Mouse (Mus musculus): ENCODE data around the gene Slc20a1.

The Slc20a1 gene

GRCm38 (mm10) chr2:129227011-129227529, 28.5 kb downstream of the Slc20a1 start:
- in situ Hi-C loops (cut with MboI), result no loop called here

- in situ Hi-C loops (cut with MboI), result no loop called here
Measured at GRCm38 (mm10) chr2:129227709-129228108, 29.1 kb downstream of the Slc20a1 start.

GRCm38 (mm10) chr2:129228571-129228970, 30.0 kb downstream of the Slc20a1 start:
- in situ Hi-C loops (cut with MboI), result no loop called here

GRCm38 (mm10) chr2:129229316-129229715, 30.8 kb downstream of the Slc20a1 start:
- in situ Hi-C loops (cut with MboI), result no loop called here

- in situ Hi-C loops (cut with MboI), result no loop called here
Measured at GRCm38 (mm10) chr2:129232023-129232422, 33.5 kb downstream of the Slc20a1 start.

GRCm38 (mm10) chr2:129232484-129232883, 33.9 kb downstream of the Slc20a1 start:
- in situ Hi-C loops (cut with MboI), result no loop called here

- in situ Hi-C loops (cut with MboI), result no loop called here
Measured at GRCm38 (mm10) chr2:129233218-129233617, 34.7 kb downstream of the Slc20a1 start.

GRCm38 (mm10) chr2:129233803-129234477, 35.4 kb downstream of the Slc20a1 start:
- in situ Hi-C loops (cut with MboI), result no loop called here

GRCm38 (mm10) chr2:129234731-129235130, 36.2 kb downstream of the Slc20a1 start:
- in situ Hi-C loops (cut with MboI), result no loop called here

GRCm38 (mm10) chr2:129236526-129236925, 38.0 kb downstream of the Slc20a1 start:
- in situ Hi-C loops (cut with MboI), result no loop called here

GRCm38 (mm10) chr2:129240726-129241432, 42.3 kb downstream of the Slc20a1 start:
- in situ Hi-C loops (cut with MboI), result no loop called here

GRCm38 (mm10) chr2:129241845-129242833, 43.6 kb downstream of the Slc20a1 start:
- in situ Hi-C loops (cut with MboI), result no loop called here

GRCm38 (mm10) chr2:129243005-129243404, 44.4 kb downstream of the Slc20a1 start:
- in situ Hi-C loops (cut with MboI), result no loop called here

- in situ Hi-C loops (cut with MboI), result no loop called here
Measured at GRCm38 (mm10) chr2:129243786-129244185, 45.2 kb downstream of the Slc20a1 start.

- in situ Hi-C loops (cut with MboI), result no loop called here
Measured at GRCm38 (mm10) chr2:129244446-129245120, 46.0 kb downstream of the Slc20a1 start.

GRCm38 (mm10) chr2:129245618-129246017, 47.1 kb downstream of the Slc20a1 start:
- in situ Hi-C loops (cut with MboI), result no loop called here

- in situ Hi-C loops (cut with MboI), result no loop called here
Measured at GRCm38 (mm10) chr2:129246436-129246835, 47.9 kb downstream of the Slc20a1 start.

GRCm38 (mm10) chr2:129246924-129247323, 48.4 kb downstream of the Slc20a1 start:
- in situ Hi-C loops (cut with MboI), result no loop called here

GRCm38 (mm10) chr2:129247707-129248121, 49.1 kb downstream of the Slc20a1 start:
- in situ Hi-C loops (cut with MboI), result no loop called here

- in situ Hi-C loops (cut with MboI), result no loop called here
Measured at GRCm38 (mm10) chr2:129249321-129249720, 50.8 kb downstream of the Slc20a1 start.

Measured in mature B cell (primary cell).